Mouse (Mus musculus) layer of hippocampus, adult 11-12 months (tissue): ENCODE data around the gene Mpig6b.

ENCODE experiments used
- DNase-seq: peaks from one replicate; pipeline ENCODE4 v3.0.0; 2022; ENCODE audit warnings: low spot score

The Mpig6b gene

GRCm38 (mm10) chr17:35016791-35017705 lies 48.9 kb downstream of the Mpig6b start:
- no peak for DNase-seq

GRCm38 (mm10) chr17:35016376-35016775 lies 49.6 kb downstream of the Mpig6b start, which contains the start of gene Vwa7:
Vwa7 (plus strand) TSS chr17:35016579.
- DNase-seq, result no peak

- no peak for DNase-seq
Observed at GRCm38 (mm10) chr17:35015296-35015695, 50.7 kb downstream of the Mpig6b start.

GRCm38 (mm10) chr17:35013221-35013620 lies 52.8 kb downstream of the Mpig6b start:
- DNase-seq, result no peak
